Mouse (Mus musculus): ENCODE results near the gene Chid1. TPM values are rescaled to one million over a fixed set of nuclear protein-coding genes. Genes with fewer than 3 reads are reported as not detected.

The Chid1 gene
- total RNA-seq, 4 experiments from 2014 or later: 66.8 to 72.6 (median 69.2) TPM

Other genes starting within 250 kb of the Chid1 start
- under 1 TPM; 0.44 to 0.84 (median 0.50) TPM for gene Drd4, start 247.9 kb downstream of the Chid1 start, total RNA-seq (2022)
- 10 to 100 TPM; 57.2 to 76.6 (median 68.2) TPM for gene Deaf1, start 212.2 kb downstream of the Chid1 start, total RNA-seq (2022)
- gene Tmem80, start 212.1 kb downstream of the Chid1 start, total RNA-seq (2022): 10 to 100 TPM; 30.2 to 32.2 (median 30.6) TPM
- 1 to 10 TPM; 5.4 to 7.9 (median 6.4) TPM for gene Eps8l2, start 201.0 kb downstream of the Chid1 start, total RNA-seq (2022)
- gene Taldo1, start 147.7 kb downstream of the Chid1 start, total RNA-seq (2022): 100 to 1,000 TPM in 3 of 4 experiments, 10 to 100 TPM in 1; 99.3 to 109 (median 106) TPM
- gene Gatd1, start 125.7 kb downstream of the Chid1 start, total RNA-seq (2022): 10 to 100 TPM; 40.6 to 48.1 (median 44.6) TPM
- 100 to 1,000 TPM; 286 to 326 (median 299) TPM for gene Cend1, start 110.4 kb downstream of the Chid1 start, total RNA-seq (2022)
- gene Slc25a22, start 102.0 kb downstream of the Chid1 start, total RNA-seq (2022): 100 to 1,000 TPM; 245 to 266 (median 253) TPM
- gene Pidd1, start 95.8 kb downstream of the Chid1 start, total RNA-seq (2022): 1 to 10 TPM in 3 of 4 experiments, under 1 TPM in 1; 0.88 to 2.5 (median 1.3) TPM
- gene Rplp2, start 92.5 kb downstream of the Chid1 start, total RNA-seq (2022): 100 to 1,000 TPM; 524 to 612 (median 563) TPM
- gene Pnpla2, start 84.7 kb downstream of the Chid1 start, total RNA-seq (2022): 10 to 100 TPM; 21.2 to 32.6 (median 27.2) TPM
- 1 to 10 TPM; 3.9 to 5.4 (median 4.4) TPM for gene Cracr2b, start 78.8 kb downstream of the Chid1 start, total RNA-seq (2022)
- 10 to 100 TPM; 30.2 to 35.5 (median 33.4) TPM for gene Cd151, start 72.5 kb downstream of the Chid1 start, total RNA-seq (2022)
- gene Polr2l, start 64.7 kb downstream of the Chid1 start, total RNA-seq (2022): 10 to 100 TPM; 32.2 to 42.4 (median 33.2) TPM
- gene Tspan4, start 64.6 kb downstream of the Chid1 start, total RNA-seq (2022): 10 to 100 TPM; 17.6 to 28.0 (median 23.9) TPM
- gene Ap2a2, start 22.3 kb upstream of the Chid1 start, total RNA-seq (2022): 100 to 1,000 TPM; 188 to 206 (median 202) TPM
- gene Muc6, start 115.5 kb upstream of the Chid1 start, total RNA-seq (2022): not detected
- gene Muc2, start 150.5 kb upstream of the Chid1 start, total RNA-seq (2022): 1 to 10 TPM in 1 of 4 experiments, under 1 TPM in 3; 0.28 to 1.2 (median 0.50) TPM
- gene Muc5ac, start 249.1 kb upstream of the Chid1 start, total RNA-seq (2022): under 1 TPM in 2 of 4 experiments, not detected in 2; 0.02 TPM

Measured in left cerebral cortex, adult 8-10 months (tissue).